Mouse (Mus musculus) neural tube, embryonic 14.5 days (tissue): ENCODE data around the gene Btbd9. TPM values are rescaled to one million over a fixed set of nuclear protein-coding genes. Genes with fewer than 3 reads are reported as not detected.

Source experiments
- ATAC-seq: fragments of 200-750 bp; cut with Nextera tagmentation; 2 replicates; pipeline ENCODE4 v1.8.0; 2017; ENCODE audit warnings: low read depth, mild to moderate bottlenecking, moderate TSS enrichment, moderate library complexity
- H3K27ac ChIP-seq: fragments of 300-500 bp; sonication (generic); 2 replicates; pipeline ENCODE4 v1.5.1; 2014; ENCODE audit warnings: low read depth, mild to moderate bottlenecking, control low read depth, low read length, moderate library complexity, mixed read lengths
- H3K27me3 ChIP-seq: fragments of 300-500 bp; sonication (generic); 2 replicates; pipeline ENCODE4 v1.6.1; 2014; ENCODE audit warnings: low read length; ENCODE audit not compliant: control insufficient read depth, insufficient read depth
- H3K36me3 ChIP-seq: fragments of 300-500 bp; sonication (generic); 2 replicates; pipeline ENCODE4 v1.6.1; 2014; ENCODE audit warnings: low read length, mixed read lengths; ENCODE audit not compliant: control insufficient read depth, insufficient read depth
- H3K4me1 ChIP-seq: fragments of 300-500 bp; sonication (generic); 2 replicates; pipeline ENCODE4 v1.6.1; 2014; ENCODE audit warnings: low read length; ENCODE audit not compliant: control insufficient read depth, insufficient read depth
- H3K4me2 ChIP-seq: fragments of 300-500 bp; sonication (generic); 2 replicates; pipeline ENCODE4 v1.6.1; 2014; ENCODE audit warnings: mild to moderate bottlenecking, low read depth, low read length, control low read depth
- H3K4me3 ChIP-seq: fragments of 300-500 bp; sonication (generic); 2 replicates; pipeline ENCODE4 v1.5.1; 2014; ENCODE audit warnings: low read depth, low read length, control low read depth, mixed read lengths
- H3K9ac ChIP-seq: fragments of 300-500 bp; sonication (generic); replicated peaks from 2 replicates; pipeline ENCODE4 v1.6.1; 2014; ENCODE audit warnings: low read depth, mild to moderate bottlenecking, control low read depth, low read length, mixed read lengths
- H3K9me3 ChIP-seq: fragments of 300-500 bp; sonication (generic); 2 replicates; pipeline ENCODE4 v1.6.1; 2016; ENCODE audit warnings: low read length; ENCODE audit not compliant: control insufficient read depth
- WGBS: fragments of 180-500 bp; shearing (Covaris S2); extraction: QIAGEN DNeasy Blood & Tissue Kit; methylation state at CpG from one replicate; pipeline ENCODE4 v1.1.7; 2014; 5-methylcytosine and 5-hydroxymethylcytosine counted together
- polyA plus RNA-seq: library from polyadenylated mRNA; unstranded; fragments of >200 nt; fragmentation: Nextera tagmentation; extraction: Ambion mirVana; gene quantifications from 2 replicates; pipeline ENCODE4 v1.2.1, GENCODE M21; 2014

The Btbd9 gene
- polyA plus RNA-seq, 1 experiment from 2014 or later = 130 TPM

GRCm38 (mm10) chr17:30221677-30222076 lies 354.6 kb downstream of the Btbd9 start:
- H3K27ac ChIP-seq = no peak overlapping the region
- H3K36me3 ChIP-seq = no peaks in the 10 kb centered on the region
- WGBS = 78% methylated on average over 14 of the region's 14 CpGs
- H3K27me3 ChIP-seq = no peaks in the 10 kb centered on the region
- peaks cover 16% of the 10 kb centered on the region; the same call in 1 of the 2 replicates for H3K4me1 ChIP-seq
- H3K9me3 ChIP-seq = no peaks in the 10 kb centered on the region
- no peak overlapping the region for H3K4me2 ChIP-seq
- H3K4me3 ChIP-seq = no peak overlapping the region
- no peak for ATAC-seq
- no peak overlapping the region for H3K9ac ChIP-seq

- Histone ChIP-seq H3K27ac (no peak overlapping the region), H3K4me2 (no peak overlapping the region), H3K9ac (no peak overlapping the region), H3K4me1 (peaks cover 9% of the 10 kb centered on the region; the same call in 1 of the 2 replicates), H3K9me3 (no peaks in the 10 kb centered on the region), H3K4me3 (no peak overlapping the region), H3K36me3 (no peaks in the 10 kb centered on the region), H3K27me3 (no peaks in the 10 kb centered on the region)
- WGBS = 68% methylated on average over 4 of the region's 4 CpGs
- ATAC-seq = no peak
Measured at GRCm38 (mm10) chr17:30215741-30216140, 360.5 kb downstream of the Btbd9 start.

GRCm38 (mm10) chr17:30214393-30214792 lies 361.9 kb downstream of the Btbd9 start:
- 87% methylated on average over 6 of the region's 6 CpGs for WGBS
- H3K4me3 ChIP-seq = no peak overlapping the region
- H3K9ac ChIP-seq = no peak overlapping the region
- ATAC-seq = no peak
- no peaks in the 10 kb centered on the region for H3K27me3 ChIP-seq
- no peaks in the 10 kb centered on the region for H3K36me3 ChIP-seq
- H3K9me3 ChIP-seq = no peaks in the 10 kb centered on the region
- H3K4me2 ChIP-seq = no peak overlapping the region
- no peak overlapping the region for H3K27ac ChIP-seq
- peaks cover 9% of the 10 kb centered on the region; the same call in 1 of the 2 replicates for H3K4me1 ChIP-seq

GRCm38 (mm10) chr17:30213371-30213770 lies 362.9 kb downstream of the Btbd9 start:
- Histone ChIP-seq H3K27me3 (no peaks in the 10 kb centered on the region), H3K4me1 (peaks cover 9% of the 10 kb centered on the region; the same call in 1 of the 2 replicates), H3K4me3 (no peak overlapping the region), H3K9ac (no peak overlapping the region), H3K4me2 (no peak overlapping the region), H3K27ac (no peak overlapping the region), H3K36me3 (no peaks in the 10 kb centered on the region), H3K9me3 (no peaks in the 10 kb centered on the region)
- WGBS = 93% methylated on average over 5 of the region's 5 CpGs
- ATAC-seq = no peak

GRCm38 (mm10) chr17:30212647-30213046 lies 363.6 kb downstream of the Btbd9 start:
- no peak for ATAC-seq
- Histone ChIP-seq H3K4me2 (no peak overlapping the region), H3K27me3 (no peaks in the 10 kb centered on the region), H3K9me3 (no peaks in the 10 kb centered on the region), H3K4me3 (no peak overlapping the region), H3K36me3 (no peaks in the 10 kb centered on the region), H3K27ac (no peak overlapping the region), H3K4me1 (peaks cover 9% of the 10 kb centered on the region; the same call in 1 of the 2 replicates), H3K9ac (no peak overlapping the region)
- WGBS = 60% methylated on average over 12 of the region's 12 CpGs

GRCm38 (mm10) chr17:30210936-30211335 lies 365.4 kb downstream of the Btbd9 start:
- no peaks in the 10 kb centered on the region for H3K27me3 ChIP-seq
- no peak overlapping the region for H3K4me3 ChIP-seq
- peaks cover 13% of the 10 kb centered on the region; the same call in 1 of the 2 replicates for H3K4me1 ChIP-seq
- H3K36me3 ChIP-seq = no peaks in the 10 kb centered on the region
- no peak overlapping the region for H3K27ac ChIP-seq
- 93% methylated on average over 6 of the region's 6 CpGs for WGBS
- no peaks in the 10 kb centered on the region for H3K9me3 ChIP-seq
- H3K4me2 ChIP-seq = no peak overlapping the region
- no peak overlapping the region for H3K9ac ChIP-seq
- ATAC-seq = no peak

GRCm38 (mm10) chr17:30210262-30210661 lies 366.0 kb downstream of the Btbd9 start:
- Histone ChIP-seq H3K9ac (no peak overlapping the region), H3K27ac (no peak overlapping the region), H3K4me2 (no peak overlapping the region), H3K36me3 (no peaks in the 10 kb centered on the region), H3K4me1 (peaks cover 14% of the 10 kb centered on the region; the same call in 1 of the 2 replicates), H3K4me3 (no peak overlapping the region), H3K9me3 (no peaks in the 10 kb centered on the region), H3K27me3 (no peaks in the 10 kb centered on the region)
- no peak for ATAC-seq
- WGBS = 92% methylated on average over 8 of the region's 8 CpGs

- H3K9me3 ChIP-seq = no peaks in the 10 kb centered on the region
- no peak overlapping the region for H3K4me3 ChIP-seq
- no peak overlapping the region for H3K27ac ChIP-seq
- no peaks in the 10 kb centered on the region for H3K36me3 ChIP-seq
- no peak overlapping the region for H3K4me2 ChIP-seq
- H3K27me3 ChIP-seq = no peaks in the 10 kb centered on the region
- no peak overlapping the region for H3K9ac ChIP-seq
- peaks cover 36% of the 10 kb centered on the region for H3K4me1 ChIP-seq
- ATAC-seq = no peak
- WGBS = 93% methylated on average over 17 of the region's 17 CpGs
Measured at GRCm38 (mm10) chr17:30205062-30205825, 371.0 kb downstream of the Btbd9 start.

- Histone ChIP-seq H3K4me3 (no peak overlapping the region), H3K27ac (peak overlapping the region; percentile 28; the same call in 1 of the 2 replicates)
- WGBS = 85% methylated on average over 4 of the region's 4 CpGs
Measured at GRCm38 (mm10) chr17:30200283-30200682, 376.0 kb downstream of the Btbd9 start.

More at GRCm38 (mm10) chr17:30200283-30200682, 376.0 kb downstream of the Btbd9 start:
- Histone ChIP-seq H3K4me1 (peaks cover 64% of the 10 kb centered on the region), H3K9me3 (no peaks in the 10 kb centered on the region), H3K36me3 (no peaks in the 10 kb centered on the region), H3K4me2 (no peak overlapping the region), H3K27me3 (no peaks in the 10 kb centered on the region), H3K9ac (no peak overlapping the region)
- ATAC-seq = no peak
